Mouse (Mus musculus): ENCODE results near the gene Tenm2.

DNA sequence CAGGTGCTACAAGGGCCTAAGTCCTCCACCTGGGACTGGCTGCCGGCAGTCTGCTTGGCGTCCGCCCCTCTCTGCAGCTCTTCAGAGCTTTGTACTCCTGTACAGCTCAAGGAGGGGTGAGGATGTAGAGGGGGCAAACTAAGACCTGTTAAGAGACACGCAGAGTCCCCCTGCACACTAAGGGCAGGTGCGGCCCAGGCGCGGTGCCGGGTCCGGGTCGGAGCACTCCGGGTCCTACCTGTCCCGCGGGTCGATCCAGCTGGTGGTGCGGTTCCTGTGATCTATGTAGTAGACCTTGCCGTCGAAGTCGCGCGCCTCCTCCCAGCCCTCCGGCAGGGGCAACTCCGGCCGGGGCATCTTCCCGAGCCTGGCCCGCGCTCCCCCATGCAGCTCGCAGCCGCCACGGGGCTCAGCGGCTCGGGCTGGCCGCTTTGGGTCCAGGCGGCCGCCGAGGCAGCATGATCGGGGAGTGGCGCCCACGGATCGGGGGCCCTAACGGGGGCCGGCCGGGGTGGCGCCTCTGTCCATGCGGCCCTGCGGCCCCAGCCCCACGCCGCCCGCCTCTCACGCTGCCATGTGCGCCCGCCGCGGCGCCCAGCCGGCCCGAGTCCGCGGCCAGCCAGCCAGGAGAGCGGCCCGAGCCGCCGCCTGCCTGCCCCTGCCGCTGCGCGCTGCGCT lies 1255.9 kb downstream of the Tenm2 start:
- TF ChIP-seq POLR2A (IDR thresholded peaks at IDR 0.05; ENCODE audit: control insufficient read depth, low read depth, low read length) (no peak), CTCF (IDR thresholded peaks at IDR 0.05; ENCODE audit: control insufficient read depth, insufficient read depth, insufficient replicate concordance, low read depth, low read length) (no peak)

All from testis, adult 2 months (tissue).